Mouse (Mus musculus) limb, embryonic 10.5 days (tissue): ENCODE results near the gene Hoxa1. TPM values are rescaled to one million over a fixed set of nuclear protein-coding genes. Genes with fewer than 3 reads are reported as not detected.
A peak's percentile ranks its signal among the peaks of the same experiment; 100 is the strongest.

Experiments used
- DNase-seq: peaks from one replicate; pipeline ENCODE4 v3.0.0-alpha.2; 2017; ENCODE audit warnings: low spot score
- H3K27ac ChIP-seq: fragments of 300-500 bp; sonication (generic); 2 replicates; pipeline ENCODE4 v1.5.1; 2016; ENCODE audit warnings: mild to moderate bottlenecking
- H3K27me3 ChIP-seq: fragments of 300-500 bp; sonication (generic); 2 replicates; pipeline ENCODE4 v1.6.1; 2016; ENCODE audit warnings: low read depth, mild to moderate bottlenecking; ENCODE audit not compliant: poor library complexity, severe bottlenecking
- H3K36me3 ChIP-seq: fragments of 300-500 bp; sonication (generic); 2 replicates; pipeline ENCODE4 v1.6.1; 2016; ENCODE audit warnings: mild to moderate bottlenecking, moderate library complexity
- H3K4me1 ChIP-seq: fragments of 300-500 bp; sonication (generic); 2 replicates; pipeline ENCODE4 v1.6.1; 2016
- H3K4me3 ChIP-seq: fragments of 300-500 bp; sonication (generic); 2 replicates; pipeline ENCODE4 v1.5.1; 2016; ENCODE audit warnings: mild to moderate bottlenecking, moderate library complexity
- H3K9me3 ChIP-seq: fragments of 300-500 bp; sonication (generic); replicated peaks from 2 replicates; pipeline ENCODE4 v1.6.1; 2016; ENCODE audit warnings: mild to moderate bottlenecking
- WGBS: fragments of 180-500 bp; shearing (Covaris S2); methylation state at CpG from one replicate; pipeline ENCODE4 v1.1.7; 2016; 5-methylcytosine and 5-hydroxymethylcytosine counted together
- polyA plus RNA-seq: library from polyadenylated mRNA; unstranded; fragments of >200 nt; fragmentation: Nextera tagmentation; extraction: Ambion mirVana; gene quantifications from 2 replicates; pipeline ENCODE4 v1.2.1, GENCODE M21; 2016

The Hoxa1 gene
- polyA plus RNA-seq, 1 experiment from 2014 or later = 1.3 TPM

- H3K9me3 ChIP-seq = no peaks in the 10 kb centered on the region
- peaks cover 46% of the 10 kb centered on the region for H3K36me3 ChIP-seq
- peaks cover 86% of the 10 kb centered on the region for H3K27me3 ChIP-seq
- 13% methylated on average over 6 of the region's 6 CpGs for WGBS
- H3K27ac ChIP-seq = peak overlapping the region; percentile 63
- H3K4me3 ChIP-seq = 0 out of 2 replicates have a peak overlapping the region, but pooled peaks have one; percentile 28
- peaks cover 95% of the 10 kb centered on the region for H3K4me1 ChIP-seq
- DNase-seq = peak; percentile 45
These were observed 26.6 kb upstream of the Hoxa1 start for GRCm38 (mm10) chr6:52184668-52185067.

- H3K36me3 ChIP-seq = peaks cover 34% of the 10 kb centered on the region
- H3K4me1 ChIP-seq = peaks cover 95% of the 10 kb centered on the region
- peak overlapping the region; percentile 63; the same call in 1 of the 2 replicates for H3K27ac ChIP-seq
- DNase-seq = peak; percentile 46
- H3K4me3 ChIP-seq = peak overlapping the region; percentile 3; the same call in 1 of the 2 replicates
- no peaks in the 10 kb centered on the region for H3K9me3 ChIP-seq
- H3K27me3 ChIP-seq = peaks cover 86% of the 10 kb centered on the region
- 21% methylated on average over 10 of the region's 10 CpGs for WGBS
These were observed 25.4 kb upstream of the Hoxa1 start for GRCm38 (mm10) chr6:52183311-52184080.

GRCm38 (mm10) chr6:52182793-52183192 is 24.7 kb upstream of the Hoxa1 start:
- WGBS = 8% methylated on average over 1 of the region's 1 CpGs
- Histone ChIP-seq H3K9me3 (no peaks in the 10 kb centered on the region), H3K4me3 (peak overlapping the region; percentile 3; the same call in 1 of the 2 replicates), H3K4me1 (peaks cover 95% of the 10 kb centered on the region), H3K27ac (0 out of 2 replicates have a peak overlapping the region, but pooled peaks have one; percentile 63), H3K36me3 (peaks cover 32% of the 10 kb centered on the region), H3K27me3 (peaks cover 86% of the 10 kb centered on the region)
- DNase-seq = no peak

- peaks cover 86% of the 10 kb centered on the region for H3K27me3 ChIP-seq
- no peak for DNase-seq
- 28% methylated on average over 2 of the region's 2 CpGs for WGBS
- no peak overlapping the region for H3K27ac ChIP-seq
- H3K36me3 ChIP-seq = peaks cover 29% of the 10 kb centered on the region
- peaks cover 100% of the 10 kb centered on the region for H3K4me1 ChIP-seq
- no peaks in the 10 kb centered on the region for H3K9me3 ChIP-seq
- H3K4me3 ChIP-seq = no peak overlapping the region
These were observed 23.9 kb upstream of the Hoxa1 start for GRCm38 (mm10) chr6:52182030-52182429.

- Histone ChIP-seq H3K27me3 (peaks cover 82% of the 10 kb centered on the region), H3K4me3 (peak overlapping the region; percentile 65; the same call in 1 of the 2 replicates), H3K4me1 (peaks cover 100% of the 10 kb centered on the region), H3K9me3 (no peaks in the 10 kb centered on the region), H3K27ac (peak overlapping the region; percentile 90; the same call in 1 of the 2 replicates), H3K36me3 (peaks cover 20% of the 10 kb centered on the region)
- WGBS = 8% methylated on average over 3 of the region's 3 CpGs
- no peak for DNase-seq
These were observed 22.6 kb upstream of the Hoxa1 start for GRCm38 (mm10) chr6:52180726-52181125.

- Histone ChIP-seq H3K9me3 (no peaks in the 10 kb centered on the region), H3K27me3 (peaks cover 86% of the 10 kb centered on the region), H3K27ac (peak overlapping the region; percentile 90), H3K4me1 (peaks cover 100% of the 10 kb centered on the region), H3K36me3 (peaks cover 20% of the 10 kb centered on the region), H3K4me3 (peak overlapping the region; percentile 65)
- WGBS = 4% methylated on average over 11 of the region's 11 CpGs
- DNase-seq = no peak
These were observed 22.1 kb upstream of the Hoxa1 start for GRCm38 (mm10) chr6:52180213-52180710.

GRCm38 (mm10) chr6:52179690-52180089 is 21.6 kb upstream of the Hoxa1 start:
- Histone ChIP-seq H3K9me3 (no peaks in the 10 kb centered on the region), H3K27ac (peak overlapping the region; percentile 90), H3K36me3 (peaks cover 20% of the 10 kb centered on the region), H3K4me1 (peaks cover 100% of the 10 kb centered on the region), H3K4me3 (peak overlapping the region; percentile 65), H3K27me3 (peaks cover 89% of the 10 kb centered on the region)
- 2% methylated on average over 10 of the region's 10 CpGs for WGBS
- DNase-seq = no peak

- Histone ChIP-seq H3K4me1 (peaks cover 100% of the 10 kb centered on the region), H3K9me3 (no peaks in the 10 kb centered on the region), H3K27ac (peak overlapping the region; percentile 90), H3K4me3 (peak overlapping the region; percentile 65), H3K36me3 (peaks cover 20% of the 10 kb centered on the region), H3K27me3 (peaks cover 86% of the 10 kb centered on the region)
- WGBS = 6% methylated on average over 4 of the region's 4 CpGs
- peak; percentile 51 for DNase-seq
These were observed 21.0 kb upstream of the Hoxa1 start for GRCm38 (mm10) chr6:52178918-52179665.

- 1% methylated on average over 9 of the region's 9 CpGs for WGBS
- Histone ChIP-seq H3K4me3 (peak overlapping the region; percentile 65), H3K27ac (peak overlapping the region; percentile 90)
These were observed 19.7 kb upstream of the Hoxa1 start for GRCm38 (mm10) chr6:52177806-52178205.

GRCm38 (mm10) chr6:52177061-52177735 is 19.1 kb upstream of the Hoxa1 start, which contains the start of gene 5730596B20Rik:
Gene 5730596B20Rik, plus strand, starts transcription at chr6:52177498.
- under 1% methylated on average over 36 of the region's 36 CpGs for WGBS
- peak; percentile 79 for DNase-seq
- Histone ChIP-seq H3K4me1 (peaks cover 100% of the 10 kb centered on the region), H3K27ac (peak within 1 kb of the TSS; percentile 90), H3K36me3 (peaks cover 17% of the 10 kb centered on the region), H3K4me3 (peak within 1 kb of the TSS; percentile 65), H3K27me3 (peaks cover 85% of the 10 kb centered on the region), H3K9me3 (no peaks in the 10 kb centered on the region)

More at GRCm38 (mm10) chr6:52177806-52178205, 19.7 kb upstream of the Hoxa1 start:
- Histone ChIP-seq H3K36me3 (peaks cover 16% of the 10 kb centered on the region), H3K4me1 (peaks cover 100% of the 10 kb centered on the region), H3K9me3 (no peaks in the 10 kb centered on the region), H3K27me3 (peaks cover 84% of the 10 kb centered on the region)
- peak; percentile 55 for DNase-seq

- no peaks in the 10 kb centered on the region for H3K9me3 ChIP-seq
- peak overlapping the region; percentile 65 for H3K4me3 ChIP-seq
- DNase-seq = peak; percentile 54
- WGBS = 1% methylated on average over 6 of the region's 6 CpGs
- H3K36me3 ChIP-seq = peaks cover 13% of the 10 kb centered on the region
- peak overlapping the region; percentile 90 for H3K27ac ChIP-seq
- peaks cover 85% of the 10 kb centered on the region for H3K27me3 ChIP-seq
- peaks cover 100% of the 10 kb centered on the region for H3K4me1 ChIP-seq
These were observed 18.3 kb upstream of the Hoxa1 start for GRCm38 (mm10) chr6:52176391-52176790.

- Histone ChIP-seq H3K27ac (peak overlapping the region; percentile 90), H3K27me3 (peaks cover 85% of the 10 kb centered on the region), H3K9me3 (no peaks in the 10 kb centered on the region), H3K36me3 (peaks cover 8% of the 10 kb centered on the region), H3K4me3 (peak overlapping the region; percentile 65), H3K4me1 (peaks cover 100% of the 10 kb centered on the region)
- 2% methylated on average over 20 of the region's 35 CpGs for WGBS
- peak; percentile 73 for DNase-seq
These were observed 17.7 kb upstream of the Hoxa1 start for GRCm38 (mm10) chr6:52175864-52176263.
